Mouse (Mus musculus) cerebellum, adult (tissue): Measurements from ENCODE around the gene Epha4.

Source experiments
- ATAC-seq: cut with Nextera tagmentation; 2 replicates; pipeline ENCODE4 v1.9.2; 2017; ENCODE audit warnings: mild to moderate bottlenecking, moderate library complexity, mixed read lengths; ENCODE audit not compliant: insufficient number of reproducible peaks, low FRiP score, low TSS enrichment

Epha4 gene

DNA sequence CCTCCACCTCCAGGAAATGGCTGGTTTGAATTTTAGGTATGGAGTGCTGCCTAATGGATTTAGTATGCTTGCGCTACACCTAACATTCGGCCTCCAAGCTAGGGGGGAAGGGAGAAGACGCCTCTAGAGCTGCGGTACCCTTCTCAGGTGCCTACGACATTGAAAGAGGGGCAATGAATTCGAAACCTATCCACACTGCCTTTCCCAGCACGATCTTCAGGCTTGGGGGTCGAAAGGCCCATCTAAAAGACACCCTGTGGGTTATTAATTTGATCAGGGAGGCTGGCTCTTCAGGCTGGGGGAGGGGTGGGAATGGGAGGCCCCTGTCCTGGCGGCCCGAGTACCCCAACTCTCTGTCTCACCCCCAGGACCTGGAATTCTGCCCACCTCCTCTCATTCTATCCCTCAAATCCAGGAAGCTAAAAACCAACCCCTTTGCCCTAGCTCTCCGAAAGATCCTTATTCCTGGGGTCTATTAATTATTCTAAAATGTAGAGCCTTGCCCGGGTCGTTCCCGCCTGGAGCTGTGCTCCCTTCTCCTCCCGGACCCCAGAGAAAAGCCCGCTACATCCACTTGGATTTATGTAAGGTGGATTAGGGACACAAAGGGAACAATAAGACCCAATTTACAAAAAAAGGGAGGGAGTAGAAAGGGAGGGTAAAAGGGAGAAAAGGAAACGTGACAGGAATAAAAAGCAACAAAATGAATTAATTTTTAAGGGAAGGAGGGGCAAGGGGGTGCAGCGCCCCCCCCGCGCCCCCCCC is 2.3 kb downstream of the Epha4 start:
- ATAC-seq: no peak

DNA sequence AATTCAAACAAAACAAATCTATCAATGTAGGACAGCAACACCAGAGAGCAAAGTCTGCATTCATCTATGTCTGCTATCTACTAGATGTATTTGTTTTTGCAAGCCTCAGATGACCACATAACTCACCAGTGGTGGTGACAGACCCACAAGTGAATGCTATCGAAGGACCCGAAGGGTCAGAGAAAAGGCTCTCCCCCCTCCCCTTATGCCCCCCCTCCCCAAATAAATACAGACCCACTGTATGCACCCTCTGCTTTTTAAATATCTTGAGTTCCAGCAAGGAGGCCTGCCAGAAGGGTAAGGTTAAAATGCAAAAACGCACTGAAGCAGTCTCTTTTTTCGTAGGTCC is 2.9 kb downstream of the Epha4 start:
- ATAC-seq: no peak

DNA sequence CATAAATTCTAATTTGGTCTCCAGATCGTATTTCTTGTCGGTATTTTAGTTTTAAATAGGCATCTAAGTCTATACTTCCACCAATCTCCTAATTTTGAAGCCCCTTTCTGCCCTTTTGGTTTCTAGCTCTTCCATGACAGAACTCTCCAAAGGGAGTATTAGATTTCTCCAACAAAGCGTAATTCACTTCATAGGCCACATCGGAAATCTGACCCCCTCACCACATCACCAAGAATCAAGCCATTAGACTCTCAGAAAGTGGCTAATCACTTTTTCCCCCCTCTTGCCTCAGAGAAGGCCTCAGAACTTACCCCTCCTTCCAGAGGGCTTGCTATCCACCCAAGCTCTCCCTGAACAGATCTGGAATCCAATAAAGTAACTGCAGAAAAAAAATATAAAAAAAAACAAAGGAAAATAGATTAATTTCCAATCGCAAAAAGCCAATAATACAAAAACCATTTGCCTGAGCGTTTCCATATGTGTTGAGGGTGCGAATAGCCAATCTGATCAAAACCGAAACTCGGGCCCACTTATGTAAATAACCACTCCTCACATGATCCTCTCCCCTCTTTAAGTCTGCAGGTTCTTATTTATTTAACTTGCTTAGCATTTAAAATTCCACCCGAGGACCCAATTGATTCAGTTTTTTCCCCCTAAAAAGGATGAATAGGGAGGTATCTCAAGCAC is 3.4 kb downstream of the Epha4 start:
- ATAC-seq: no peak

DNA sequence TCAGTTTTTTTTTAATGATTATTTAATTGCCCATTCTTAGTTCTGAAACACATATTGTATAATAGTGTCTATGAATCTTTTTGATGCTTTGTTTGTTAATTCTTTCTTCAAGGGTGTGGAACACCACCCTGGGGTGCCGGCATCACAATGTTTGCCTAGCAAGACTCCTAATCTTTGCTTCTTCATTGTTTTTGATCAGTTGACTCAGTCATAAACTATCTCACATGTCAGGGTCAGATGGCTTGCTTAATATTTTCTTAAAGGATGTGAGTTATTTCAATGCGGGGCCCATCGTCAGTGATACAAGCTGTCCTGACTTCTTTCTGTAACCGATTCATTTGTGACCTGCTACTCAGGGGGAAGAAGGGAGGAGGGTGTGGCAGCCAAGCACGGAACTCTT is 4.3 kb downstream of the Epha4 start:
- no peak for ATAC-seq

GRCm38 (mm10) chr1:77506856-77507200 is 8.1 kb downstream of the Epha4 start:
- ATAC-seq: no peak

- ATAC-seq: no peak
Observed at GRCm38 (mm10) chr1:77506038-77506855, 8.6 kb downstream of the Epha4 start.

- ATAC-seq: no peak
Observed at GRCm38 (mm10) chr1:77505263-77505662, 9.6 kb downstream of the Epha4 start.

- no peak for ATAC-seq
Observed at GRCm38 (mm10) chr1:77504813-77505212, 10.1 kb downstream of the Epha4 start.

DNA sequence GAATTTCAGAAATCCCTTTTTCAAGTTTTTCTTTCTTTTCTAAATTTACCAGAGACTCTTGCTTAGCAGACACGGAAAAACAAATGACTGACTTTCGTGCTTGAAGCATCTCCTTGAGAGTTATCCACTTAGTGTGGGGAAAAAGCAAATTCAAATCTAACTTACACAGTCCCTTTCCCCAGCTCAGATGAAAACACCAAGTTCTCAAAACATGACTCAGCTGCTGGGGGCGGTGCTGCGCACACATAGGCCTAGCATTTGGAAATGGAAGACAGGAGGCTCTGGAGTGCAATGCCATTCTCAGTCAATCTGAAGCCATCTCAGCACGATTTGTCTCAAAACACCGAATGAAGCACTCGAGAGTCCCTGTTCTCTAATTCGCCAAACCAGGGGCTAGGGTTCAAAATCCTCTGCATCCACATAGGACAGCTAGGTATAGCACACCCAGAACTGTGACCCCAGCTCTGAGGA is 11.1 kb downstream of the Epha4 start:
- no peak for ATAC-seq

DNA sequence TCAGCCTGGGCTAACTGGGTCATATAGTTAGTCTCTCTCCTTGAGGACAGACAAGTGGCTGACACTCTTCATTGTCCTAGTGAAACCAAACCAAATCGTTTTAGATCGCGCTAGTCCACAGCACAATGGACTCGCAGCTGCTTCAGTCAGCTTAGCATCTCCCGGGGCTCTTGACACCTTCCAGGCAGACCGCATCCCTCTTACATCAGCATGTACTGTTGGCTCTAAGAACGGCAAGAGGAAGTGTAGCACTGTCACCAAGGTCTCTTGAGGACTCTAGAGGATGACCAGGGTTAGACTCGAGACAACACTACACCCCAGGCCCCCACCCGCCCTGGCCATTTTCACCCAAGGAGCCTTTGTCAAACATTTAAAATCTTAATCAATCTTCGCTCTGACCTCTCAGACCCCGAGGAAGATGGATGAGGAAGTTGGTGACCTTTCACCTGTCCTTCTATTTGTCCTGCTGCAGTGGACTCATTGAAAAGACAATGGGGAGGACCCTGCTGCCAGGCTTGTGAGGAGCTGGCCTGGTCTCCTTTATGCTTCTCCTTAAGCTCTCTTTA is 12.3 kb downstream of the Epha4 start:
- no peak for ATAC-seq

GRCm38 (mm10) chr1:77501363-77501933 is 13.4 kb downstream of the Epha4 start:
- no peak for ATAC-seq

DNA sequence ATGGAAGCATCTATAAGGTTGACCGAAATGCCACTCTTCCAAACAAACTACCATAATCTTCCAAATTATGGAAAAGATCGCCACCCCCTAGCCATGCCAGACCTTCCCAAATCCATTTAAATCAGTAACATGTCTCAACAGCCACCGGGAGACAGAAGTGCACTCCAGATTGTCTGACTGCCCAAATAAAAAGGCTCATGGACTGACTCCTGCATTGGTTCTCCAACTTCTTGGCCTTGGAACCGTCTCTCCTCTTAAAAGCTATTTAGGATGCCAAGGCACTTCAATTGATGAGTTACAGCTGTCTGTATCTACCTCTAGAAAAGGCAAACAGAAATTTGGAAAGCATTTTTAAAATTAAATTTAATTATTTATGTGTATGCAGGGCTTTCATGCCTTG is 17.4 kb downstream of the Epha4 start:
- ATAC-seq: no peak

DNA sequence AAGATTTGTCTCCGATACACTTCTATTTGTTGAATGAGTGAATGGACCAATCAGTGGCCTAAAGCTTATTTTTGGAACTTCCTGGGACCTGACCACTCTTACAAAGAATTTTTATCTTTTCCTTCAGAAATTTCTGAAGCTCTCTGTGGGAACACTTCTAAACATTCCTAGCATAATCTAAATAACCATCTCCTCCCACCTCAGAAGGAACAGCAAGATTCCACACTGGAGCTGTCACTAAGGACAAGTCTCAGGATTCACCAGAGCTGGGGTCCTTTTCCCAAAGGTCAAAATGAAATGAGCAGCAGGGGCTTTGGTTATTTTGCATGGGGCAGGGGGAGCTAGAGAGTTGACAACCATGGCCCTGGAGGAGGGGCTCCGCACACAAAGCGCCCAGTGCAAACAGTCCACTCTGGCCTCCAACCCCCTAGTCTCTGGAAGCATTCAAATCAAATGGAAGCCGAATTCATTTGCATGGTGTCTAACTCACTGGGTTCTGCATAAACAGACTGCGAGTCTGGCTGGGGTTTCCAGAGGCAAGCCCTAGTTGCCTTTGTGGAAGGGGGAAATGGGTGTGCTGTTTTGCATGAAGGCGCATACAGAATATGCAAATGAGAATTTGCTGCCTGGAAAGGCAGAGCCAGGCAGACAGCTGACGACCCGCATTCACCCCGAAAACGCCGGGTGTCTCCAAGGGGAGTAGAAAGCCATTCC is 18.3 kb downstream of the Epha4 start:
- ATAC-seq: no peak

GRCm38 (mm10) chr1:77495790-77496158 is 19.1 kb downstream of the Epha4 start:
- no peak for ATAC-seq

DNA sequence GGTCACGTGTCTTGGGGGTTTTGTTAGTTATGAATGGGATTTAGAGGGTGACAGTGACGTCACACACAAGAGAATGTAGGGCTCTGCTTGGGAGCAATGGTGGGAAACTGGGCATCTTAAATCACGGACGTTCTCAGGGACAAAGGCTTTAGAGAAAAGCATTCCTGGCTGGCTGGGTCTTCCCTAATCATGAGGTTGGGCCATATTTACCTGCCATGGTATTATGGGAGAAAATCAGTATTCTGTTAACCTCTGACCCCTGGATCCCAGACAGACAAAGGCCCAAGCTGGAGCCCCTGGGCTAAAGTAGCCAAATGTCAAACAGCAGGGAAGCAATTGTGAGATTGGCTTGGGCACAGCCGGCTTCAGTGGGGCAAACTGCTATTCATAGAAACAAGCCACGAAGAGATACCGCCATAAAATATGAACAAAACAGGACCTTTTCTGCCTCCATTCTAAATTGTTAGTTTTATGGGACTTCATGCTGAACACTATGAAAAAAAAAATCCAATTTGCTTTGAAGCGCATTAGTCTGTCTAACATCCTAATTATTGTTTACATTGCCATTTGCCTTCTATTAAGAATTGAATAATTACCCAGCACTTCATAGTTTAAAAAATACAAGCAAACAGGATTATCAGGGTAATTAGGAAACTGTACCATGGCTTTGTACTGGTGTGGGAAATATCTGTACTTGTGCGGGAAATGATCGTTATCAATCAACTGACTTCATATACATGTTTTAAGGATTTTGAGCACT is 19.7 kb downstream of the Epha4 start:
- no peak for ATAC-seq

- no peak for ATAC-seq
Observed at GRCm38 (mm10) chr1:77493841-77494635, 20.9 kb downstream of the Epha4 start.

DNA sequence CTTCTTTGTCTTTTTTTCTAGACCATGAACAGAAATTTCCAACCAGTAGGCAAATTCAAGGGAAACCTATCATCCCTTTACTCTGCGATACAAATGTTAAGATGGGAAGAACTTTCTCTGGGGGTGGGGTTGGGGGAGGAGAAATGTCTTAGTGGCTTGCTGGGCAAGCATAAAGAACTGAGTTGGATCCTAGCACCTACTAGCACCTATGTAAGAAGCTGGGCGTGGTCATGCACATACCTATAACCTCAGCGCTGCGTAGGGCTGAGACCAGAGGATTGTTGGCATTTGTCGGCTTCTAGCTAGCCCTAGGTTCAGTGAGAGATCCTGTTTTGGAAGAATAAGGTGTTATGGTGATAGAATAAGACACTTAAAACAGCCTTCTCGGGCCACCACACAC is 24.7 kb downstream of the Epha4 start:
- ATAC-seq: no peak

DNA sequence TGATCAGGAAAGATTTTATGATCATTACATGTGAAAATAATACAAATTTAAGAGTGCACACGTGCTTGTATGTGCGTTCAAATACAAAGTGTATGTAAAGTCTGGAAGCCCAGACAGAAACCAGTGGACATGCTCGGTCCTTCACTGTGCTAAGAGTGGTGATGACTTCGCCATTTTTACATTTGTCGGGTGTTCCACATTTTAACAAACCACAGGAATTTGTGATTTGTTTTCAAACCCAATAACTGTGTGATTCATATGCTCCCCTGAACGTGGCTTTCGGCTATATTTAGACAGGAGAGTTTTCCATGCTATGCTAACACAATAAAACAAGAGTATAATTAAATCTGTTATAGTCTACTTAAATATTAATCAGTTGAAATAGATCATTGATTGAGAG is 25.5 kb downstream of the Epha4 start:
- no peak for ATAC-seq
